Mouse (Mus musculus): ENCODE data around the gene Gpnmb.

DNA sequence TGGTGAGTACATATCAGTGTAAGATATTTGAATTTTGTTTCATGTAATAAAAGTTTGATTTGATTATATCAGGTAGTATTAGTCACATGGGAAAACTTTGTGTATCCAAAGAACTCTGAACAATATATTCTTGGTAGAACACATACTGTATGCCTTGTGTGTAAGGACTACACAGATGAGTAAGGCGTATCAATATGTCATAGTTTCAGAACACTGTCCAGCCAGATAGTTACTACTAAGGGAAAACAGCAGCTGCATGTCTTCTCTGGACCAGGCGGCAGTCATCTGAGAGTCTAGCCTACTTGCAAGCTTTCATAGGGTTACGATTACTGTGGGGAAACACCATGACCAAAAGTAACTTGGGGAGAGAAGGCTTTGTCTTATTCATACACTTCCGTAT, 46.7 kb downstream of the Gpnmb start:
- TF ChIP-seq CTCF (conservative IDR thresholded peaks at IDR 0.05; ENCODE audit: low read length), result no peak
- no peak for TF ChIP-seq NANOG (IDR thresholded peaks at IDR 0.05; ENCODE audit: borderline replicate concordance, low read length)
